Mouse (Mus musculus): Measurements from ENCODE around the gene Rps21. TPM values are rescaled to one million over a fixed set of nuclear protein-coding genes. Genes with fewer than 3 reads are reported as not detected.

The Rps21 gene
- polyA plus RNA-seq, 1 experiment, result 41.7 TPM

DNA sequence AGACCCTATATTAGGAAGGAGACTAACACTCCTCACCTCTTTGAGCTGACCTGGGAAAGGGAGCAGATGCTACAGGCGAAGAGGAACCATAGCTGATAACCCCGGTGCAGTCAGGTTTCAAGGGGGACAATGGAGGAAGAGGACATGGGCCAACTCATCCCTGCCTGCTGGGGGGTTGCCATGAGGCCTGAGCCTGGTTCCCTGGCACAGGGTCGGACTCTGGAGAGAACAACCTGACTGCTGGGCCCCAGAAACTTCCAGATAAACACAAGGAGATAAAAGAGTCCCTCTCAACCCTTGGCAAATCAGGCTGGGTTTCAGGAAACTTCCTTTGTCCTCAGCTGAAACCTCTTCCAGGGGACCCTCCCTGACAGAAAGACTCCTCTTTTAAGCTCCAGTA lies 38.9 kb upstream of the Rps21 start:
- H3K9me3 ChIP-seq (ENCODE audit: control insufficient read depth, low read length), result no peaks in the 10 kb centered on the region
- H3K4me3 ChIP-seq (replicated peaks), result no peak overlapping the region
- H3K4me1 ChIP-seq (ENCODE audit: control insufficient read depth), result no peaks in the 10 kb centered on the region; the same call in 1 of the 2 replicates
- TF ChIP-seq TAL1 (IDR thresholded peaks at IDR 0.05; ENCODE audit: low read length) (no peak), GATA1 (IDR thresholded peaks at IDR 0.05; ENCODE audit: low read length) (no peak)
- no peaks in the 10 kb centered on the region for H3K36me3 ChIP-seq (ENCODE audit: control insufficient read depth)
- peaks cover 10% of the 10 kb centered on the region for H3K27me3 ChIP-seq (ENCODE audit: control insufficient read depth)

DNA sequence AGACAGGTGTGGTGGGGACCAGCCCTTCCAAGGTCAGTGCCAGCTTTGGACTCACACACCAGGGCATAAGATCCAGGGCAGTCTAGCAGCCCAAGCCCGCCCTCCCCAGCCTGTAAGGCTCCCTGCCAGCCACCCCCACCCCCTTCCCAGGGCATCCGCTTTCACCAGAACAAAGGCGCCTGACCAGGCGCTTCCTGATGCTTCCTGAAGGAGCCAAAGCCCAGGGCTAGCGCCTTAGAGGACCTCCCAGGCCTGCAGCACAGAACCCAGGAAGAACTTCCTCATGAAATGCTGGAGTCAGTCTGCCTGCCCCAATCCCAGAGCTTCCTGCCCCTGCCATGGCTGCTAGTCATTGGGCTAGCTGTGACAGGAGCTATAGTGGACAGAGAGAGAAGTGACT lies 38.5 kb upstream of the Rps21 start:
- peaks cover 14% of the 10 kb centered on the region for H3K27me3 ChIP-seq (ENCODE audit: control insufficient read depth)
- no peak for TF ChIP-seq GATA1 (IDR thresholded peaks at IDR 0.05; ENCODE audit: low read length)
- no peak for TF ChIP-seq TAL1 (IDR thresholded peaks at IDR 0.05; ENCODE audit: low read length)
- H3K4me3 ChIP-seq (replicated peaks), result no peak overlapping the region
- no peaks in the 10 kb centered on the region for H3K9me3 ChIP-seq (ENCODE audit: control insufficient read depth, low read length)
- H3K36me3 ChIP-seq (ENCODE audit: control insufficient read depth), result no peaks in the 10 kb centered on the region
- no peaks in the 10 kb centered on the region; the same call in 1 of the 2 replicates for H3K4me1 ChIP-seq (ENCODE audit: control insufficient read depth)

DNA sequence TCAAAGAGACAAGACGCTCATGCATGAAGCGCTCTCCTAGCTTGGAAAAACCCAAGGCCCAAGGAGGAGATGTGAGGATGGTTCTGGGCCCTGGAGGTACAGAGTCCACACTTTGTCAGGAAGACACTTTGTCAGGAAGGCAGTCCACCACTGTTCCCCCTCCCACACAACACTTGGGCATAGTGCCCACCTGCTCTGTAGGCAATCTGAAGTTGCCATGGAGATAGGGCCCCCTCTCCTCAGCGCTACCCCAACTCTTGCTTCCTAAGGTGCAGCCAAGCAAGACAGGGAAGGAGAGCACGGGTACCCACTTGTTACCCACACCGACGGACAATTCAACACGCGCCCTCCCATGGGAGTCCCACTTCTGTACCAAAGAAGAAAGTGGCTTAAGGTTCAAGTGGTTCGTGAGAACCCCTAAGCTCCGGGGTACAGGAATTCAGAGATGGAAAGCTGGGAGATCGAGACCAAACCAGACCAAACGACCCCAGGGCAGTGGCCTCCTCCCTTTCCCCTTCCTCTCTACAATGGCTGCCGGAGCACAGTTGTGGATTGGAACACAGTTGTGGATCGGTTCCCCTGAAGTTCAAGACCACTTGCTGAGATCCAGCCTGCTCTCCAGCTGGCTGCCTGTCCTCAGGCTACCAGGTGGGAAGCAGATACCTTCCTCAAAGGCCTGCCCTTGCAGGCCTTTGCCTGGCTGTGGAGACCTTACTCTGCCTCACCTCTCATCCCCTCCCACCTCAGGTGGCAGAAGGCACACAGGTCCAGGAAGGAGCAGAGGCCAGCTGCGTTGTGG lies 37.8 kb upstream of the Rps21 start:
- H3K27me3 ChIP-seq (ENCODE audit: control insufficient read depth), result peaks cover 21% of the 10 kb centered on the region
- TF ChIP-seq GATA1 (IDR thresholded peaks at IDR 0.05; ENCODE audit: low read length) (no peak), TAL1 (IDR thresholded peaks at IDR 0.05; ENCODE audit: low read length) (no peak)
- no peaks in the 10 kb centered on the region; the same call in 1 of the 2 replicates for H3K4me1 ChIP-seq (ENCODE audit: control insufficient read depth)
- H3K36me3 ChIP-seq (ENCODE audit: control insufficient read depth), result no peaks in the 10 kb centered on the region
- no peaks in the 10 kb centered on the region for H3K9me3 ChIP-seq (ENCODE audit: control insufficient read depth, low read length)
- no peak overlapping the region for H3K4me3 ChIP-seq (replicated peaks)

DNA sequence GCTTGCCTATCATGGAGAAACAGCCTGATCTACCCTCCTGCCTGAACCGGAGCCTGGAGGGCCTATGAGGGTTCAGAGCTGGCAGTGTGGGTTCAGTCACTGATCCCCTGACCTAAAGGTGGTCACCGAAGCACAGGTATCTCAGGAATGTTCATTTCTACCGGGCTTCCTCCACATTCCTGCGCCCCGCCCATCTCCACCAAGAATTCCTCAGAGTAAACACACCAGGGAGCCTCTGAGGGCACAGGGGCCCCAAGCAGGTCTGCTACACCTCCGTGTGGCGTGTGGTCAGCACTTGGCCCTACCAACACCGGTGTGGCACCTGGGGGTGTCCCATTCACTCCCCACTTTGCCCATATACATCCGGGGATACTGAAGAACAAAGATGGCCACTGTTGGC lies 37.0 kb upstream of the Rps21 start:
- peaks cover 29% of the 10 kb centered on the region for H3K27me3 ChIP-seq (ENCODE audit: control insufficient read depth)
- H3K4me3 ChIP-seq (replicated peaks), result no peak overlapping the region
- H3K36me3 ChIP-seq (ENCODE audit: control insufficient read depth), result no peaks in the 10 kb centered on the region
- peaks cover under 1% of the 10 kb centered on the region for H3K4me1 ChIP-seq (ENCODE audit: control insufficient read depth)
- TF ChIP-seq TAL1 (IDR thresholded peaks at IDR 0.05; ENCODE audit: low read length) (no peak), GATA1 (IDR thresholded peaks at IDR 0.05; ENCODE audit: low read length) (no peak)
- H3K9me3 ChIP-seq (ENCODE audit: control insufficient read depth, low read length), result no peaks in the 10 kb centered on the region

DNA sequence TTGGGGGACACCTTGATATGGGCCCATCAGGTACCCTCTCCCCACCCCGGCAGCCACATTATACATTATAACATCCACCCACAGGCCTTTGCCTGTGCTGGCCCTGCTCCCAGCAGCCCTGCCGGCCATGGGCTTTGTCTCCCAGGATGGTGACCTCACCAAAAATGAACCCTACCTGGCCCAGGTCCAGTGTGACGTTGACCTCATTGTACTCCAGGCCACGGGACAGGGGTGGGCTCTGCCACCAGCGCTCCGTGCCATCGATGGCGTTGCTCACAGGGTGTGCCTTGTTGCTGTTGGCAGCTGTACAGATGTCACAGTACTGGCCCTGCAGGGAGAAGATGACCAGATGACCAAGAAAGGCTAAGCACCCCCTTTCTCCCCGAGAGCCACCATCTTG lies 36.1 kb upstream of the Rps21 start:
- Histone ChIP-seq H3K27me3 (ENCODE audit: control insufficient read depth) (peaks cover 38% of the 10 kb centered on the region), H3K4me1 (ENCODE audit: control insufficient read depth) (peaks cover 9% of the 10 kb centered on the region), H3K9me3 (ENCODE audit: control insufficient read depth, low read length) (no peaks in the 10 kb centered on the region; the same call in 1 of the 2 replicates), H3K4me3 (replicated peaks) (no peak overlapping the region), H3K36me3 (ENCODE audit: control insufficient read depth) (no peaks in the 10 kb centered on the region)
- TF ChIP-seq TAL1 (IDR thresholded peaks at IDR 0.05; ENCODE audit: low read length) (no peak), GATA1 (IDR thresholded peaks at IDR 0.05; ENCODE audit: low read length) (no peak)

DNA sequence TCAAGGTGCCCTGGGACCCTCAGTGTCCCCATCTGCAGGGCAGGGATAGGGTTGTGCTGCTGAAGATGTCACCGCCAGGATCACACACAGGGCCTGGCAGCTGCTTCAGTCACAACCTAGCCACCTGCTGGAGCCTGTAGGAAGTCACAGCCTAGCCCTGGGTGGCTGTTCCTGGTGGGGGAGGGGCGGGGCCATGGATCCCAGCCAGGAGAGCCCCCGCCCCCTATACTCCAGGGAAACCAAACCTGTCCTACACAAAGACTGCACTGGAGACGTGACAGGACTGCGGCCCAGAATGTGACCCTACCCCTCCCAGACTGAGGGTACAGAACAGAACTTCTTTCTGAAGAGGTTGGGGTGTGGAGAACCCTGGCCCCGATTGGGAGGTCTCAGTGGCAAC lies 34.9 kb upstream of the Rps21 start:
- Histone ChIP-seq H3K9me3 (ENCODE audit: control insufficient read depth, low read length) (no peaks in the 10 kb centered on the region; the same call in 1 of the 2 replicates), H3K36me3 (ENCODE audit: control insufficient read depth) (no peaks in the 10 kb centered on the region), H3K27me3 (ENCODE audit: control insufficient read depth) (peaks cover 50% of the 10 kb centered on the region), H3K4me1 (ENCODE audit: control insufficient read depth) (peaks cover 9% of the 10 kb centered on the region), H3K4me3 (replicated peaks) (no peak overlapping the region)
- no peak for TF ChIP-seq GATA1 (IDR thresholded peaks at IDR 0.05; ENCODE audit: low read length)
- no peak for TF ChIP-seq TAL1 (IDR thresholded peaks at IDR 0.05; ENCODE audit: low read length)

DNA sequence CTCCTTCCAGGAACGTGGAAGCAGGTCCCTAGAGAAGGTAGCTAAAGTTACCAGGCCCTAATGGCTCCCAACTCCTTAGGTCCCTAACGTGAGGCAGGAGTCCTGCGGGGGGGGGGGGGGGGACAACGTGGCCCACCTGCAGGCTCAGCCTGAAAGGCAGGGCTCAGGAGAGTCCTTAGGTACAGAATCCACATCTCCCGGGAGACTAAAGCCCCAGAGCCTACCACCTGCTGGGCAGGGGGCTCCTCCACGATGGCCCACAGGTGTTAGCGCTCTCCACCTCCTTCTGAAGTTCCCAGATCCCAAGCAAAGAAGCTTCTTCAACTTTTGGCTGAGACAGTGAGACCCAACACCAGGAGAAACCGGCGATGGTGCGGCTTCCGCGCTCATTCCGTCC lies 32.5 kb upstream of the Rps21 start:
- H3K4me1 ChIP-seq (ENCODE audit: control insufficient read depth), result peaks cover 20% of the 10 kb centered on the region
- no peaks in the 10 kb centered on the region; the same call in 1 of the 2 replicates for H3K9me3 ChIP-seq (ENCODE audit: control insufficient read depth, low read length)
- H3K27me3 ChIP-seq (ENCODE audit: control insufficient read depth), result peaks cover 64% of the 10 kb centered on the region
- no peak for TF ChIP-seq TAL1 (IDR thresholded peaks at IDR 0.05; ENCODE audit: low read length)
- TF ChIP-seq GATA1 (IDR thresholded peaks at IDR 0.05; ENCODE audit: low read length), result no peak
- no peak overlapping the region for H3K4me3 ChIP-seq (replicated peaks)
- no peaks in the 10 kb centered on the region for H3K36me3 ChIP-seq (ENCODE audit: control insufficient read depth)

DNA sequence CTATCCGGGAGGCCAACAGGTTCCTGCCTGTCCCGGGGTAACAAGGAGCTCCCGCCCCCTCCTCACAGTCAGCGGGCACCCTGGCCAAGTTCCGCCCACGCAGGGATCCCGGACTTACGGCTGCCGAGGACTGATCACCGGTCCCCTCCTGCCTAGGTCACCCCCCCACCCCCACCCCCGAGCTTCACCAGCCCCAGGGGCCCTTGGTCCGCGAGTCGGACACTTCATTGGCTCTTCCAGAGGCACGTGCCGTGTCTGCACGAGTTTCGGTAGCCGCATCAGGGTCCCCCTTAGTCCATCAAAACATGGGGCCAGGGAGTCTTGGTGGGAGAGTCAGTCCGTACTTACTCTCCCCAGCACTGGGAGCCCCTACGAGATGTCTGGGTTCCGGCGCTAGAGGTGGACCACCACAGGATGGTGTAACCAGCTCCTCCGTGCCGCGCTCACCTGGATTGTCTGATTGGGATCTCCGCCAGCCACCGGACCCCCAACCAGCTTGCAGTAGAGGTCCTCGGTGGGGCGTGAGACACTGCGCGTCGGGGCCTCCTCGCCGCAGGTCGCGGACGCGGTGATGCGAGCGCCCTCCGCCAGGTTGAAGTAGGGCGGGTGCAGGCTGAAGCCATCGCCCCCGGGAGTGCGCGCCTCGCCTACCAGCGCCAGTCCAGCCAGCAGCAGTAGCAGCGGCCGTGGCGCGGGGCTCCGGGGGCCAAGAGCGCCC lies 32.0 kb upstream of the Rps21 start:
- Histone ChIP-seq H3K36me3 (ENCODE audit: control insufficient read depth) (no peaks in the 10 kb centered on the region), H3K9me3 (ENCODE audit: control insufficient read depth, low read length) (no peaks in the 10 kb centered on the region; the same call in 1 of the 2 replicates), H3K4me3 (replicated peaks) (peak overlapping the region; percentile 52), H3K27me3 (ENCODE audit: control insufficient read depth) (peaks cover 64% of the 10 kb centered on the region), H3K4me1 (ENCODE audit: control insufficient read depth) (peaks cover 20% of the 10 kb centered on the region)
- TF ChIP-seq TAL1 (IDR thresholded peaks at IDR 0.05; ENCODE audit: low read length) (no peak), GATA1 (IDR thresholded peaks at IDR 0.05; ENCODE audit: low read length) (no peak)

DNA sequence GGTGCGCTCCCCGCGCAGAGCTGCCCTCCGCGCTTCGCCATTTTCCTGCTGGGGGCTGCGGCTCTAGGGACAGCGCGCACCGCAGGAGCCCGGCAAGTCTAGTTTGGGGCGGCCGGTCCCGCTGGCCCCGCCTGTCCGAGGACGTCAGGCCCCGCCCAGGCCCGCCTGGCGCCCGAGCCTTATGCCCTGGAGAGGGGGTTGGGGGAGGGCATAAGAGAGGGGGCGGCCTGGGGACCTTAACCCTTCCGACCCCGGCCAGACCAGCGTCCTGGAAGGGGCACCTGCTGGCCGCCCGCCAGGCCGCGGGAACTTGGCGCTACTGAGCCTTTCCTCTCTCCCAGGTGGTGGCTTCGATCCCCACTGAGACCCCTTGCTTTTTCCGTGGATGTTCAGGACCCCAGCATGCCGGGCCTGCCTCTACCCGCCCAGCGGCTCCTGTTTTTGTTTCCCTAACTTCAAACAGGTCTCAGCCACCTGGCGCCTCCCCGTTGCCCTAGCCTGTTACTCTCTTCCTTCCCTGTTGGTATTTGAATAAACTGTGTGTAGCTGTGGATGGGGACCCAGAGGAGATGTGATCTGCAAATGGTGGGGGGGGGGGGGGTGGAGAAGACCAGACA lies 31.3 kb upstream of the Rps21 start, which contains the start of gene Lama5:
Gene Lama5 (minus strand): TSS at position 98 of the 617 bp plus-strand sequence.
- H3K4me1 ChIP-seq (ENCODE audit: control insufficient read depth), result peaks cover 20% of the 10 kb centered on the region
- TF ChIP-seq TAL1 (IDR thresholded peaks at IDR 0.05; ENCODE audit: low read length), result no peak
- TF ChIP-seq GATA1 (IDR thresholded peaks at IDR 0.05; ENCODE audit: low read length), result no peak
- H3K27me3 ChIP-seq (ENCODE audit: control insufficient read depth), result peaks cover 64% of the 10 kb centered on the region
- peak within 1 kb of the TSS; percentile 52 for H3K4me3 ChIP-seq (replicated peaks)
- no peaks in the 10 kb centered on the region; the same call in 1 of the 2 replicates for H3K9me3 ChIP-seq (ENCODE audit: control insufficient read depth, low read length)
- H3K36me3 ChIP-seq (ENCODE audit: control insufficient read depth), result no peaks in the 10 kb centered on the region
